Mouse (Mus musculus): Measurements from ENCODE around the gene Akr1b8. TPM values are rescaled to one million over a fixed set of nuclear protein-coding genes. Genes with fewer than 3 reads are reported as not detected.
A peak's percentile ranks its signal among the peaks of the same experiment; 100 is the strongest.
"Not testable (repeated sequence)": the region's sequence is repeated elsewhere in the genome, so short reads cannot be mapped to it uniquely, and the experiment has no call there.

Gene Akr1b8
- polyA plus RNA-seq, 1 experiment from 2014 or later = 19.6 TPM

GRCm38 (mm10) chr6:34343426-34343825, 10.5 kb upstream of the Akr1b8 start:
- H3K9me3 ChIP-seq (replicated peaks; ENCODE audit: control insufficient read depth, low read length) = no peaks in the 10 kb centered on the region
- 83% methylated on average over 6 of the region's 6 CpGs for WGBS (ENCODE audit: insufficient replicate concordance)
- no peaks in the 10 kb centered on the region for H3K27me3 ChIP-seq (ENCODE audit: control insufficient read depth, insufficient read depth, low read length)
- no peak overlapping the region for H3K4me3 ChIP-seq (ENCODE audit: low read depth, low read length)
- peaks cover 8% of the 10 kb centered on the region for H3K4me1 ChIP-seq (ENCODE audit: control insufficient read depth, insufficient read depth, low read length)
- ATAC-seq (replicated peaks; ENCODE audit: insufficient number of reproducible peaks, low FRiP score, low TSS enrichment) = no peak
- H3K4me2 ChIP-seq = no peak overlapping the region
- H3K36me3 ChIP-seq (ENCODE audit: control insufficient read depth, insufficient read depth, low read length) = no peaks in the 10 kb centered on the region
- H3K9ac ChIP-seq (ENCODE audit: low read depth, low read length) = no peak overlapping the region
- no peak overlapping the region for H3K27ac ChIP-seq (ENCODE audit: low read depth, low read length)

- no peak overlapping the region for H3K4me2 ChIP-seq
These were observed 9.6 kb upstream of the Akr1b8 start for GRCm38 (mm10) chr6:34344135-34344850.

GRCm38 (mm10) chr6:34344935-34345334, 9.0 kb upstream of the Akr1b8 start:
- Histone ChIP-seq H3K4me3 (ENCODE audit: low read depth, low read length) (no peak overlapping the region), H3K4me1 (ENCODE audit: control insufficient read depth, insufficient read depth, low read length) (peaks cover 8% of the 10 kb centered on the region), H3K4me2 (0 out of 2 replicates have a peak overlapping the region, but pooled peaks have one; percentile 0), H3K9me3 (replicated peaks; ENCODE audit: control insufficient read depth, low read length) (no peaks in the 10 kb centered on the region), H3K27ac (ENCODE audit: low read depth, low read length) (no peak overlapping the region), H3K36me3 (ENCODE audit: control insufficient read depth, insufficient read depth, low read length) (no peaks in the 10 kb centered on the region), H3K27me3 (ENCODE audit: control insufficient read depth, insufficient read depth, low read length) (no peaks in the 10 kb centered on the region), H3K9ac (ENCODE audit: low read depth, low read length) (no peak overlapping the region)
- WGBS (ENCODE audit: insufficient replicate concordance) = 18% methylated on average over 9 of the region's 9 CpGs
- ATAC-seq (replicated peaks; ENCODE audit: insufficient number of reproducible peaks, low FRiP score, low TSS enrichment) = no peak

More at GRCm38 (mm10) chr6:34344135-34344850, 9.6 kb upstream of the Akr1b8 start:
- WGBS (ENCODE audit: insufficient replicate concordance) = 57% methylated on average over 10 of the region's 10 CpGs
- Histone ChIP-seq H3K9ac (ENCODE audit: low read depth, low read length) (no peak overlapping the region), H3K4me3 (ENCODE audit: low read depth, low read length) (no peak overlapping the region), H3K27me3 (ENCODE audit: control insufficient read depth, insufficient read depth, low read length) (no peaks in the 10 kb centered on the region), H3K9me3 (replicated peaks; ENCODE audit: control insufficient read depth, low read length) (no peaks in the 10 kb centered on the region), H3K27ac (ENCODE audit: low read depth, low read length) (no peak overlapping the region), H3K36me3 (ENCODE audit: control insufficient read depth, insufficient read depth, low read length) (no peaks in the 10 kb centered on the region), H3K4me1 (ENCODE audit: control insufficient read depth, insufficient read depth, low read length) (peaks cover 8% of the 10 kb centered on the region)
- no peak for ATAC-seq (replicated peaks; ENCODE audit: insufficient number of reproducible peaks, low FRiP score, low TSS enrichment)

- WGBS (ENCODE audit: insufficient replicate concordance) = 41% methylated on average over 14 of the region's 14 CpGs
- H3K27me3 ChIP-seq (ENCODE audit: control insufficient read depth, insufficient read depth, low read length) = no peaks in the 10 kb centered on the region
- no peak overlapping the region for H3K27ac ChIP-seq (ENCODE audit: low read depth, low read length)
- H3K4me3 ChIP-seq (ENCODE audit: low read depth, low read length) = no peak overlapping the region
- H3K9ac ChIP-seq (ENCODE audit: low read depth, low read length) = no peak overlapping the region; the same call in 1 of the 2 replicates
- ATAC-seq (replicated peaks; ENCODE audit: insufficient number of reproducible peaks, low FRiP score, low TSS enrichment) = 0 out of 2 replicates have a peak, but pooled peaks have one; percentile 26
- H3K9me3 ChIP-seq (replicated peaks; ENCODE audit: control insufficient read depth, low read length) = no peaks in the 10 kb centered on the region
- no peaks in the 10 kb centered on the region for H3K36me3 ChIP-seq (ENCODE audit: control insufficient read depth, insufficient read depth, low read length)
- peaks cover 8% of the 10 kb centered on the region for H3K4me1 ChIP-seq (ENCODE audit: control insufficient read depth, insufficient read depth, low read length)
- peak overlapping the region; percentile 44 for H3K4me2 ChIP-seq
These were observed 7.6 kb upstream of the Akr1b8 start for GRCm38 (mm10) chr6:34346096-34346898.

- ATAC-seq (replicated peaks; ENCODE audit: insufficient number of reproducible peaks, low FRiP score, low TSS enrichment) = no peak
- Histone ChIP-seq H3K36me3 (ENCODE audit: control insufficient read depth, insufficient read depth, low read length) (no peaks in the 10 kb centered on the region), H3K4me1 (ENCODE audit: control insufficient read depth, insufficient read depth, low read length) (peaks cover 26% of the 10 kb centered on the region), H3K9me3 (replicated peaks; ENCODE audit: control insufficient read depth, low read length) (no peaks in the 10 kb centered on the region), H3K27me3 (ENCODE audit: control insufficient read depth, insufficient read depth, low read length) (no peaks in the 10 kb centered on the region), H3K4me3 (ENCODE audit: low read depth, low read length) (no peak overlapping the region), H3K27ac (ENCODE audit: low read depth, low read length) (no peak overlapping the region), H3K4me2 (no peak overlapping the region), H3K9ac (ENCODE audit: low read depth, low read length) (no peak overlapping the region)
- 71% methylated on average over 12 of the region's 12 CpGs for WGBS (ENCODE audit: insufficient replicate concordance)
These were observed 3.8 kb upstream of the Akr1b8 start for GRCm38 (mm10) chr6:34350037-34350699.

- H3K4me3 ChIP-seq (ENCODE audit: low read depth, low read length); H3K4me2 ChIP-seq; ATAC-seq (replicated peaks; ENCODE audit: insufficient number of reproducible peaks, low FRiP score, low TSS enrichment); H3K27me3 ChIP-seq (ENCODE audit: control insufficient read depth, insufficient read depth, low read length); H3K9me3 ChIP-seq (replicated peaks; ENCODE audit: control insufficient read depth, low read length); H3K36me3 ChIP-seq (ENCODE audit: control insufficient read depth, insufficient read depth, low read length); H3K27ac ChIP-seq (ENCODE audit: low read depth, low read length); H3K9ac ChIP-seq (ENCODE audit: low read depth, low read length): not testable (repeated sequence)
- 23% methylated on average over 9 of the region's 10 CpGs for WGBS (ENCODE audit: insufficient replicate concordance)
- H3K4me1 ChIP-seq (ENCODE audit: control insufficient read depth, insufficient read depth, low read length) = peaks cover 25% of the 10 kb centered on the region
These were observed 2.4 kb upstream of the Akr1b8 start for GRCm38 (mm10) chr6:34351481-34351880.

GRCm38 (mm10) chr6:34352401-34352800, 1.5 kb upstream of the Akr1b8 start:
- H3K4me1 ChIP-seq (ENCODE audit: control insufficient read depth, insufficient read depth, low read length) = peaks cover 25% of the 10 kb centered on the region
- H3K4me2 ChIP-seq = no peak overlapping the region
- H3K36me3 ChIP-seq (ENCODE audit: control insufficient read depth, insufficient read depth, low read length) = no peaks in the 10 kb centered on the region
- H3K27me3 ChIP-seq (ENCODE audit: control insufficient read depth, insufficient read depth, low read length) = no peaks in the 10 kb centered on the region
- no peak for ATAC-seq (replicated peaks; ENCODE audit: insufficient number of reproducible peaks, low FRiP score, low TSS enrichment)
- no peaks in the 10 kb centered on the region for H3K9me3 ChIP-seq (replicated peaks; ENCODE audit: control insufficient read depth, low read length)
- 78% methylated on average over 3 of the region's 3 CpGs for WGBS (ENCODE audit: insufficient replicate concordance)
- H3K4me3 ChIP-seq (ENCODE audit: low read depth, low read length) = no peak overlapping the region
- H3K27ac ChIP-seq (ENCODE audit: low read depth, low read length) = no peak overlapping the region
- no peak overlapping the region for H3K9ac ChIP-seq (ENCODE audit: low read depth, low read length)
